Mouse (Mus musculus) cerebellum, adult 11-12 months (tissue): ENCODE measurements at regions not wholly inside any gene's neighbourhood (a gene's known extent, or its start where the extent isn't known, plus 50 kb on each side); places are given as distances from the start of the nearest gene placed in this dataset.
A peak's percentile ranks its signal among the peaks of the same experiment; 100 is the strongest.

Experiments used
- DNase-seq: peaks from one replicate; pipeline ENCODE4 v3.0.0; 2022

- DNase-seq, result no peak
Measured at GRCm38 (mm10) chr17:84129204-84129603, 58.5 kb downstream of the Zfp36l2 start.

- no peak for DNase-seq
Measured at GRCm38 (mm10) chr17:84128262-84128661, 59.5 kb downstream of the Zfp36l2 start.

GRCm38 (mm10) chr17:84126168-84126567 is 61.6 kb downstream of the Zfp36l2 start:
- DNase-seq, result no peak

- DNase-seq, result no peak
Measured at GRCm38 (mm10) chr17:84123161-84123560, 64.6 kb downstream of the Zfp36l2 start.

GRCm38 (mm10) chr17:84122486-84123131 is 65.1 kb downstream of the Zfp36l2 start:
- DNase-seq, result no peak

GRCm38 (mm10) chr17:84121291-84121690 is 66.5 kb downstream of the Zfp36l2 start:
- DNase-seq, result no peak

- no peak for DNase-seq
Measured at GRCm38 (mm10) chr17:84119221-84120017, 68.3 kb downstream of the Zfp36l2 start.

- no peak for DNase-seq
Measured at GRCm38 (mm10) chr17:84118781-84119180, 69.0 kb downstream of the Zfp36l2 start.

GRCm38 (mm10) chr17:84118271-84118670 is 69.5 kb downstream of the Zfp36l2 start:
- DNase-seq, result no peak

GRCm38 (mm10) chr17:84117756-84118155 is 70.0 kb downstream of the Zfp36l2 start:
- DNase-seq, result no peak

GRCm38 (mm10) chr17:84116340-84117279 is 71.1 kb downstream of the Zfp36l2 start:
- no peak for DNase-seq

- DNase-seq, result no peak
Measured at GRCm38 (mm10) chr17:84115957-84116339, 71.8 kb downstream of the Zfp36l2 start.

GRCm38 (mm10) chr17:84115133-84115532 is 72.6 kb downstream of the Zfp36l2 start:
- no peak for DNase-seq

GRCm38 (mm10) chr17:84114279-84114994 is 73.3 kb downstream of the Zfp36l2 start:
- DNase-seq, result no peak

- DNase-seq, result peak; percentile 23
Measured at GRCm38 (mm10) chr17:84113608-84114278, 74.0 kb downstream of the Zfp36l2 start.

- no peak for DNase-seq
Measured at GRCm38 (mm10) chr17:84112411-84113031, 75.2 kb downstream of the Zfp36l2 start.

GRCm38 (mm10) chr17:84111787-84112370 is 75.9 kb downstream of the Zfp36l2 start:
- no peak for DNase-seq

- no peak for DNase-seq
Measured at GRCm38 (mm10) chr17:84110945-84111344, 76.8 kb downstream of the Zfp36l2 start.

GRCm38 (mm10) chr17:84110000-84110695 is 77.6 kb downstream of the Zfp36l2 start:
- no peak for DNase-seq

GRCm38 (mm10) chr17:84107946-84108686 is 79.6 kb downstream of the Zfp36l2 start:
- no peak for DNase-seq
